Mouse (Mus musculus) frontal cortex, postnatal 25 days (tissue): ENCODE measurements at regions not wholly inside any gene's neighbourhood (a gene's known extent, or its start where the extent isn't known, plus 50 kb on each side); places are given as distances from the start of the nearest gene placed in this dataset.

Experiments used
- DNase-seq, 2 experiments: peaks; one replicate each; pipeline ENCODE4 v3.0.0; 2022; ENCODE audit warnings: low spot score in 2 of 2

- DNase-seq, result no peak
Observed at GRCm38 (mm10) chr1:51697265-51698192, 218.3 kb downstream of the Myo1b start.

GRCm38 (mm10) chr1:51696471-51696870 lies 218.2 kb upstream of the Nabp1 start:
- DNase-seq, result no peak

GRCm38 (mm10) chr1:51690878-51691277 lies 212.7 kb upstream of the Nabp1 start:
- no peak for DNase-seq

DNA sequence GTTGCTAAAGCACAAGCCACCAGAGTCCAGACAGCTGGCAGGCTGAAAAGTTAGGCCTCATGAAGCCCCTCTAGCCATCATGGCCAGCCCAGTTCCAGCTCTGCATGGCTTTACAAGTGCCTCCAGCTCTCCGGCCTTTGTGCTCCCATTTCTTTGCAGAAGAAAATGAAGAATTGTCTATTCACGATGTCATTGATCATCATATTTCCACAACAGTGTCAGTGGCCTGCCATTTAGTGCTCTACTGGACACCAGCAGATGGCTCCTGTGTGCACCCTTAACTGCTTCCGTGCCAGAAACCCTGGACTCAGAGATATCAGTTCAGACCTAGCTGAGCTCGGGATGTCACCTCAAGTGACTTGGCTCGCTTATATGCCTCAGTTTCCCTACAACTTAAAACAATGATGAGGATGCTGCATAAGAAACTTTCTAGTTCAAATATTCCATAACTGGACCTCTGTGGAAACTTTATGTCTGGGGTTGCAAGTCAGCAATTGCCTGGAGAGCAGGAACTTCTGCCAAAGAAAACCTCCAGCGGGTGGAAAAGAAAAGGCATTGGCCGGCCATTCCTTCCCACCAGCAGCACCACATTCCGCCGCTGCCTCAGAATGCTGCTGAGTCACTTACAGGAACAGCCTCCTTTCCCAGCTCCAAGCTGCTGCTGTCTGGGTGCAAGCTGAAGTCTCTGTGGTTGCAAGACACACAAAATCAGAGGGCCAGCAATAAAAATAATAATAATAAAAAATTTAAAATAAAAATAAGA lies 211.4 kb upstream of the Nabp1 start:
- DNase-seq, result no peak

DNA sequence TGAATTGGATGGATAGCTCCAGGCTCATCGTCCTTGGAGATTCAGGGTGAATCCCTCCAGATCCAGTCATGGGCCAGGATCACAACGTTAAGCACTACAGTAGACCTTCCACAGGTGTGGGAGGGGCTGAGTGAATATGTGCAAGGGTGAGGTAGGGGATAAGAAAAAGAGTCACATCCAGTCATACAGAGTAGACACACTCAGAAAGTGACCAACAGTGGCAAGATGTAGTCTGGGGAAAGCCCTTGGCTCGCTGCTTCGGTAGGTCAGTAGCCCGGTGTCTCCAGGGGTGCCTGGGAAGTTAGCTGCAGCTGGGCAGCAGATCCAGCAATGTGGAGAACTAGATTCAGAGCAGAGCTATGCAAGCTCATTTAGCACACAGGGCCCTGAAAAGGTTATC lies 210.7 kb upstream of the Nabp1 start:
- no peak for DNase-seq

DNA sequence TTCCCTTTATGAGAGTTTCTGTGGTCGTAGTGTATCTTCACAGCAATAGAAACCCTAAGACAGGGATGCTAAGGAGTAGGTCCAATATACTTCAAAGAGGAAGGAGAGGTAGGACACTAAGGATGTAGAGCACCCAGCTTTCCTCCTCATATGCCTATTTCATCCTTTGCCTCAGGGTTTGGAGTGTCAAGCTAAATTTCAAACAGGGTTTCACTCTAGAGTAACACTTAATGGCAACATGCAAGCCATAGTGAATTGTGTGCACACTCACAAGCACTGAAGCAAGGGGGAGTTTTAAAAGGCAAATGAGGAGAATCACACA lies 210.0 kb upstream of the Nabp1 start:
- DNase-seq, result no peak

DNA sequence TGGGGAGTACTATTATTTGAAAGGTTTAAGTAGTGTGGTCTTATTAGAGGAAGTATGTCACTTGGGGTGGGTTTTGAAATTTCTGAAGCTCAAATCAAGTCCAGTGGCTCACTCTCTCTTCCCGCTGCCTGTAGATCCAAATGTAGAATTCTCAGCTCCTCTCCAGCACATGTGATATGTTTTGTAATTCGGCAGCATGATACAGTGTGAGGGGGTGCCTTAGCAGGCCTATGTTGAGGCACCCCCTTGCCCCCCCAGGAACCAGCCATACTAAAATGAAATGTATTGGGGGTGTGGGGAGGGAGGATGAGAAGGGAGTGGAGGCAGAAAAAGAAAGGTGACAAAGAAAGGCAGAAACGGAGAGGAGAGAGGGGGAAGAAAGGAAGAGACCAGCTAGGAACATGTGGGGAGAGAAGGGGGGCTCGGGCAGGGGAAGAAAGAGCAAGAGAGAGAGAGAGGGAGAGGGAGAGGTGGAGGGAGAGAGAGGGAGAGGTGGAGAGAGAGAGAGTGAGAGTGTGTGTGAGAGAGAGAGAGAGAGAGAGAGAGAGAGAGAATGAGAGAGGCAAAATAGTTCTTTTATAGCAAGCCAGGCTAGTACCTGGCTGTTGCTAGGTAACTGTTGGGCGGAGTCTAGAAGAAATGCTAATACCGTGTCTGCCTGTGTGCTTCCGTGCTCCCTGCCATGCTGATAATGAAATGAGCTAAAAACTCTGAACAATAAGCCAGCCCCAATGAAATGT lies 209.4 kb upstream of the Nabp1 start:
- DNase-seq, result no peak

DNA sequence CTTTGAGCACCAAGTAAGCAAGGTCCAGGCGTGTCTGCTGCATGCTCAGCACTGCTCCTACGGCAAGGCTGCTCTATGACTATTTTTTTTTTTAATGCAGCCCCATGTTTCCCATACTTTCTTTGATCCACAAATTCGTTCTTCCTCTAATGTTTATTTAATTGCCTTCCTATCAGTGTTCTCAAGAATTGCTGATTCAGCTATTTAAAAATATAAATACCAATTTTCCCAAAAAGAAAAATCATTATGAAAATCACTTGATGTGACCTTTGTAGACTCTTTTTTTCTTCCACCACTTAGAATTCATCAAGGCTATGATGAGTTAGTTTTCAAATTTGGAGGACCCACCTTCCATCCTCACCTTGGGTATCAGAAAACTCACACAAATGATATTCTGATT lies 208.5 kb upstream of the Nabp1 start:
- DNase-seq, result no peak

GRCm38 (mm10) chr1:51682273-51682672 lies 204.0 kb upstream of the Nabp1 start:
- DNase-seq, result no peak

- DNase-seq, result no peak
Observed at GRCm38 (mm10) chr1:51681872-51682271, 203.6 kb upstream of the Nabp1 start.

GRCm38 (mm10) chr1:51680725-51681124 lies 202.5 kb upstream of the Nabp1 start:
- no peak for DNase-seq

GRCm38 (mm10) chr1:51678290-51678928 lies 200.2 kb upstream of the Nabp1 start:
- no peak for DNase-seq

DNA sequence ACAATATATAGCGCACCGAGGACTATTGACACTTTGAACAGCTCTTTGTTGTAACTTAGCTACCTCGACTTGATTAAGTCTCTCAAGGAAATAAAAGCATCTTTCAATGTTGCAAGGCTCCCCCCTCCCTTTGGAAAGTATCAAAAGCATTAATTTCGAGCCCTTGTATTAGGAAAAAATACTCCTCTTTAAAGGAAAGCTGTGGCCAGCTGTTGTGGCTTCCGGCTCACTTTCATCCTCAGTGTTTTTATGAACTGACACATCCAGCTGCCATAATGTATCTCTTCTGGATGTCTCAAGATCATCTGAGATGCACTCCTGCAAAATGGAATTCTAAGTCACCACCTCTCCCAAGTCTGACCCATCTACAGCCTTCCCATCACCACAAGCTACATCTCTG lies 199.6 kb upstream of the Nabp1 start:
- no peak for DNase-seq

DNA sequence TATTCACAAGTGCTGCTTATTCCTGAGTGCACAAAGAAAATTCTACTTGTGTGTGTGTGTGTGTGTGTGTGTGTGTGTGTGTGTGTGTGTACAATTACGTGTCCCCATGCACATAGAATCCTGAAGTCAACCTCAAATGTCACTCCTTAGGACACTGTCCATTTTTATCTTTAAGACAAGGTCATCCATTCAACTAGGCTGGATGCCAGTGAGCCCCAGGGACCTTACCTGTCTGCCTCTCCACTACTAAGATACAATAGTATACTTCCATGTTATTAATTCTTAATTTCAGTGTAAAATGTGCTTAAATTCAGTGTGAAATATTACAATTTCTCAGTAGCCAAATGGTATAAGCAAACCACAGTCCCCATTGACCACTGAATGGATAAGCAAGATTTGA lies 193.5 kb upstream of the Nabp1 start:
- no peak for DNase-seq

DNA sequence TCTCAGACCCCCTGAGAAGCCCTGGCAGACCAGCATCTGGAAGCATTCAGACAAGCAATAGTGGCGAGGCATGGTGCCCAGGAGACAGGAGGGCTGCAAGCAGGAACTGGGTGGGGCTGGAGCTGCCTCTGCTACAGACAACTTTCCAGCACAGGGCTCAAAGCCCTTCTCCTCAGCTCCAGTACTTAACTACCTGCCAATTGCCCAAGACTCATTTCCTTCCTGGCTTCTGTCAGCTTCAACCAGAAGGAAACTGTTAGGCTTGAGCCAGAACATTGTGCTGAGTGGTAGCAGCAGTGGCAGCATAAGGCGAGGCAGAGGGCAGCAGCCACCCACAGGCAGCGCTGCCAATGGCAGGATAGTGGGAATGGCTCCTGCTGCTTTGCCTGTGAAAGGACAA lies 193.1 kb upstream of the Nabp1 start:
- DNase-seq, result no peak

DNA sequence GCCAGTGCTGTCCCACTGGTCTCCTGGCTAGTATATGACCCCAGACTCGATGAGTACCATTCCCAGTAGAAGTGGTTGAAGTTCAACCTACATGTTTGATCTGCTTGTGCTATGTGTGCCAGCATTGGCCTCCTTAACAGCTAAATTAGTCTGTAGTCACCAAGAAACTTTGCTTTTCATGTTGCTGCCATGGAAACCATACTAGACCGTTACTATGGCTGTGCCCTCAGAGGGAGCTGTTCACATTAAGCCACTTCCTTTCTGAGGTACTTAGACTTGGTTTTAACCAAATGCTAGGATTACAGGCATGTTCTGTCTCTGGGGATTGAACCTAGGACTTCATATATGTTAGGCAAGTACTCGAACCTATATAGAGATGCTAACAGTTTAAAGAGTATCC lies 191.8 kb upstream of the Nabp1 start:
- no peak for DNase-seq

DNA sequence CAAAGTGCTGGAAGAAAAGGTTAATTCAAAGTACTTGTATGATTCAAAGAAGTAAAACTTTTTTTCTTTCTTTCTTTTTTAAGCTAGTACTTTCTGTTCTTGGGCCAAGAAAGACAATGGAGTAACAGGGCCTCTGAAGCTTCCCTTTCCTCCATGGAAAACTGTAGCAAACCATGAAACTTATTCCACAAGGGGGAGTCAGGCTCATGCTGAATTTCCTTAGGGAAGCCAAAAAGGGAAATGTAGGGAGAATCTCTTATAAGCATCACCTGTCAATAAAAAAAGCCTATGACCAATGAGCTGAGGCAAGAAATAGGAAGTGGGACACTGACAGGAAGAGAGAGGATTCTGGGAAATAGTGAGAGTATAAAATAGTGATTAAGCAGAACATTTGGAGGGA lies 190.7 kb upstream of the Nabp1 start:
- no peak for DNase-seq

- DNase-seq, result no peak
Observed at GRCm38 (mm10) chr1:51660531-51660930, 182.3 kb upstream of the Nabp1 start.

GRCm38 (mm10) chr1:51657203-51657602 lies 179.0 kb upstream of the Nabp1 start:
- no peak for DNase-seq

- no peak for DNase-seq
Observed at GRCm38 (mm10) chr1:51650653-51650995, 172.4 kb upstream of the Nabp1 start.

DNA sequence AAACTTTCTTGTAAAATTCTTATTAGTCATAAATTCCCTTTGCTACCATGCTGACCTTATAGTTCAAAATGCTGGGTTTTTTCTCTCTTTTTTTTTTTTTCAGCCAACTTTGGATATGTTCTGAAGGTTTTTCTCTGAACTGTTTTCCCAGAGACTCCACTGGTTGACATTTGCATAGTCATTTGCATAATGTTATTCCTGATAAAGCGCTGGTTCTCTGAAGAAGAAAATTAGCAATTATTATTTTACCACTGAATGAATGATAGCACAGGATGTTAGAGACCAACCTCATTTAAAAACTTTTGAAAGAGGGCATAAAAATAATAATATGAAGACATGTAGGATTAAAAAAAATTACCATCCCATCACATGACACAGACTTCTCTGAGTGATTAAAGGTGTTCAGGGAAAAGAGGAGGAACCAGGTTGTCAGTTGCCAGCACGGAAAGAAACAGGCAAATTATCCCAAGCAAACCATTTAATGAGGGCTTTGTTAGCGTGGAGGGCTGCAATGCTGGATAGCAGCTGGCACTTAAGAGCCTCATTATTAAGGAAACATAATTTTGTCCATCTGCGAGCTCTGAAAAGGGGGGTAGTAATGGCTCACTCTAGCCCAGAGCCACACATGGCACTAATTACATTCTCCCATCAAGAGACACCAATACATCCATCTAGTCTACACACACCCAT lies 171.9 kb upstream of the Nabp1 start:
- DNase-seq, result no peak

DNA sequence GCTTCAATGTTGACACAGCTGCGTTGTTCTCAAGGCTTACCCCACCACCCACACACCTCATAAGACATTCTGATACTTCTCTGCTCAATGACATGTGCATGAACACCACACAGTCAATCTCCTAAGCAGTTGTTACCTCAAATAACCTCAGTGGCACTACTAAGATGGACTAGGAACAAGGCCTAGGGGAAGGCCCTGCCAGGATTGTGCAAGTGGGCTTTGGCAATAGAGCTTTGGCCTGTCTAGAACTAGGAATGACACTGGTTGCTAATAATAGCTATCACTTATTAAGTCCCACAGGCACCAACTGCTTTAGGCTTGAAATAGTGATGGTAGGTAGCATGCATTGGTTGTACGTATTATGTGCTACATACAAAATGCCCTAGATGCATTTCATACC lies 169.7 kb upstream of the Nabp1 start:
- DNase-seq, result no peak
